Comparison of ENCODE assay signal across 17 mouse cellular contexts in genomic region chr5:19870406-19870805, GRCm38 (mm10).
DNase-seq lines count a peak whose midpoint lies in the region; ATAC-seq and TF ChIP-seq lines count a peak whose summit lies in the region.
"Had no signal": no experiment of that assay in that cellular context is flagged by ENCODE, and none has a peak within 500 bp of the region (broad histone marks: within the 10 kb centered on the region; RNA-seq: fewer than 3 reads in every experiment).

No protein-coding gene starts in this region.

- peak; percentile 11 to 19 for DNase-seq in frontal cortex, postnatal 25 days (ENCODE audit: low spot score in 2 of 2)
- DNase-seq in layer of hippocampus, postnatal 10 days (ENCODE audit: low spot score in 2 of 2), result peak; percentile 17 to 38
- peak; percentile 45 to 69 for DNase-seq in left cerebral cortex, postnatal 36 days (ENCODE audit: low spot score in 2 of 2)
- no peak for DNase-seq in neural tube, embryonic 10.5 days (ENCODE audit: extremely low spot score, low spot score)
- DNase-seq in urinary bladder, adult 2 months (ENCODE audit: low spot score), result no peak
- no peak for DNase-seq in cerebellum, postnatal 10 days
- DNase-seq: adrenal gland, adult 2 months; cerebellum, adult 11-12 months; heart, adult 18-20 months; lung, embryonic 14.5 days had no signal

- H3K27me3 ChIP-seq in intestine, embryonic 15.5 days (replicated peaks), result no peaks in the 10 kb centered on the region
- H3K27me3 ChIP-seq: forebrain, embryonic 13.5 days; neural tube, embryonic 15.5 days had no signal

- intact Hi-C loops in left cerebral cortex, postnatal 36 days (cut with DNase I), result no loop called here

- no peak for TF ChIP-seq CTCF in bone marrow macrophage, adult 2 months (IDR thresholded peaks at IDR 0.05; ENCODE audit: low read depth, low read length)

- H3K4me1 ChIP-seq in bone marrow macrophage, adult 2 months (ENCODE audit: control insufficient read depth, insufficient read depth, low read length), result peaks cover 32% of the 10 kb centered on the region
- no peaks in the 10 kb centered on the region for H3K4me1 ChIP-seq in intestine, embryonic 15.5 days (replicated peaks)
- H3K4me1 ChIP-seq: embryonic facial prominence, embryonic 10.5 days; forebrain, embryonic 13.5 days; hindbrain, embryonic 10.5 days; neural tube, embryonic 15.5 days had no signal

- H3K4me2 ChIP-seq in intestine, embryonic 15.5 days (replicated peaks), result no peak overlapping the region
- H3K4me2 ChIP-seq: forebrain, embryonic 13.5 days; lung, embryonic 14.5 days; midbrain, embryonic 11.5 days; neural tube, embryonic 15.5 days had no signal

- ATAC-seq in intestine, embryonic 15.5 days, result no peak
- ATAC-seq: forebrain, embryonic 13.5 days had no signal

- H3K9ac ChIP-seq in intestine, embryonic 15.5 days, result no peak overlapping the region
- H3K9ac ChIP-seq: forebrain, embryonic 13.5 days; lung, embryonic 14.5 days; neural tube, embryonic 15.5 days had no signal

- H3K4me3 ChIP-seq in bone marrow macrophage, adult 2 months (ENCODE audit: insufficient read depth, low read length), result no peak overlapping the region
- no peak overlapping the region for H3K4me3 ChIP-seq in intestine, embryonic 15.5 days (replicated peaks)
- H3K4me3 ChIP-seq: embryonic facial prominence, embryonic 10.5 days; forebrain, embryonic 13.5 days; hindbrain, embryonic 10.5 days; neural tube, embryonic 15.5 days had no signal

- H3K27ac ChIP-seq in bone marrow macrophage, adult 2 months (ENCODE audit: insufficient read depth, low read depth, low read length), result peak overlapping the region; percentile 19; the same call in 1 of the 2 replicates
- H3K27ac ChIP-seq in intestine, embryonic 15.5 days, result no peak overlapping the region
- H3K27ac ChIP-seq: embryonic facial prominence, embryonic 10.5 days; forebrain, embryonic 13.5 days; hindbrain, embryonic 10.5 days; neural tube, embryonic 15.5 days had no signal

- H3K9me3 ChIP-seq in intestine, embryonic 15.5 days, result no peaks in the 10 kb centered on the region
- H3K9me3 ChIP-seq: embryonic facial prominence, embryonic 10.5 days; forebrain, embryonic 13.5 days; hindbrain, embryonic 10.5 days; neural tube, embryonic 15.5 days had no signal

- no peak for TF ChIP-seq POLR2A in bone marrow macrophage, adult 2 months (IDR thresholded peaks at IDR 0.05; ENCODE audit: borderline replicate concordance, low read depth, low read length)

- no peaks in the 10 kb centered on the region for H3K36me3 ChIP-seq in intestine, embryonic 15.5 days
- H3K36me3 ChIP-seq: embryonic facial prominence, embryonic 10.5 days; hindbrain, embryonic 10.5 days; neural tube, embryonic 15.5 days had no signal

- WGBS in intestine, embryonic 15.5 days, result 94% methylated on average over 4 of the region's 4 CpGs

Comparison
In these comparisons a context has a peak if more than half of its experiments do, and no peak if none do; other contexts are left out.
1. DNase-seq: peak in frontal cortex, postnatal 25 days (2 of 2), layer of hippocampus, postnatal 10 days (2 of 2) and left cerebral cortex, postnatal 36 days (2 of 2); none in neural tube, embryonic 10.5 days (single experiment), urinary bladder, adult 2 months (single experiment) and cerebellum, postnatal 10 days (0 of 2).